Mouse (Mus musculus) ES-Bruce4 (cell line): ENCODE data around the gene Ganc.

Experiments used
- CTCF ChIP-seq: IDR thresholded peaks from one replicate; pipeline ENCODE4 v1.8.1; 2011; ENCODE audit warnings: low read depth, low read length
- EP300 ChIP-seq: IDR thresholded peaks from 2 replicates; pipeline ENCODE4 v1.6.1; 2011; ENCODE audit warnings: low read depth, low read length; ENCODE audit not compliant: insufficient read depth
- POLR2A ChIP-seq: IDR thresholded peaks from one replicate; pipeline ENCODE4 v1.8.1; 2011; ENCODE audit warnings: low read length; ENCODE audit not compliant: insufficient read depth

DNA sequence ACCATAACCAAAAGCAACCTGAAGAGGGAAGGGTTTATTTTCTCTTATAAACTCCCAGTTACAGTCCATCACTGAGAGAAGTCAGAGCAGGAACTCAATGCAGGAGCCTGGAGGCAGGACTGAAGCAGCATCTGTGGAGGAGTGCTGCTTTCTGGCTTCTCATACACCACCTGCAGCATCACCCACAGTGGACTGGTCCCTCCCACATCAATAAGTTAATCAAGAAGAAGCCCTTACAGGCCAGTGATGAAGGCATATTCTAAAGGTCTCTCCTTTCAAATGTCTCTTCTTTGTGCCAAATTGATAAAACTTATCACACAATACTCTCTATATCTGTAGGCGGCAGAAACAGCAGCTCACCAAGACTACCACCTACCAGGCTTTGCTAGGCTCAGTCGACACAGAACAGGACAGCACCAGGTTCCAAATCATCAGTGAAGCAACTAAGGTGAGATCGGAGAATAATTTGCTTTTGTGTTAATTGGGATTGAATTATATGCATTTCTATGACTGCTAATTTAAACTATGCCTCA lies 7.5 kb downstream of the Ganc start:
- TF ChIP-seq CTCF (no peak), POLR2A (no peak), EP300 (no peak)
